ENCODE assay signal across 10 mouse cellular contexts in genomic region chr1:88300301-88301050, GRCm38 (mm10). TPM values are rescaled to one million over a fixed set of nuclear protein-coding genes. Genes with fewer than 3 reads are reported as not detected.
DNase-seq lines count a peak whose midpoint lies in the region; ATAC-seq lines count a peak whose summit lies in the region.
"Had no signal": no experiment of that assay in that cellular context is flagged by ENCODE, and none has a peak within 500 bp of the region (broad histone marks: within the 10 kb centered on the region; RNA-seq: fewer than 3 reads in every experiment).

No protein-coding gene starts in this region.

- ATAC-seq in heart, embryonic 12.5 days (ENCODE audit: insufficient number of reproducible peaks, low FRiP score): no peak
- ATAC-seq in hindbrain, embryonic 13.5 days (ENCODE audit: low FRiP score): peak; percentile 7
- ATAC-seq in midbrain, embryonic 12.5 days (ENCODE audit: low FRiP score, low read depth): peak; percentile 9; the same call in 1 of the 2 replicates

- peak; percentile 94 for DNase-seq in heart, adult 11 months
- DNase-seq in CD4-positive helper T cell, adult 2 months (ENCODE audit: low read depth, low spot score): peak; percentile 13
- no peak for DNase-seq in right cerebral cortex, postnatal 10 days (ENCODE audit: low spot score in 2 of 2)
- DNase-seq in kidney, postnatal 4 days: no peak
- DNase-seq in cerebellum, postnatal 14 days: no peak

- no peak overlapping the region for H3K4me2 ChIP-seq in heart, embryonic 12.5 days
- no peak overlapping the region for H3K4me2 ChIP-seq in hindbrain, embryonic 13.5 days
- no peak overlapping the region for H3K4me2 ChIP-seq in midbrain, embryonic 12.5 days (replicated peaks)

- H3K4me3 ChIP-seq in heart, embryonic 12.5 days: no peak overlapping the region
- H3K4me3 ChIP-seq in hindbrain, embryonic 13.5 days: no peak overlapping the region
- H3K4me3 ChIP-seq in midbrain, embryonic 12.5 days: no peak overlapping the region
- H3K4me3 ChIP-seq: left cerebral cortex, adult 2 months had no signal

- H3K27ac ChIP-seq in heart, embryonic 12.5 days (ENCODE audit: poor library complexity, severe bottlenecking): no peak overlapping the region
- no peak overlapping the region for H3K27ac ChIP-seq in hindbrain, embryonic 13.5 days
- H3K27ac ChIP-seq in midbrain, embryonic 12.5 days (replicated peaks): no peak overlapping the region
- H3K27ac ChIP-seq: left cerebral cortex, adult 2 months had no signal

- peaks cover 80% of the 10 kb centered on the region for H3K9me3 ChIP-seq in heart, embryonic 12.5 days (replicated peaks)
- H3K9me3 ChIP-seq in hindbrain, embryonic 13.5 days: peaks cover 87% of the 10 kb centered on the region
- H3K9me3 ChIP-seq in midbrain, embryonic 12.5 days: peaks cover 92% of the 10 kb centered on the region

- H3K27me3 ChIP-seq in heart, embryonic 12.5 days (replicated peaks): no peaks in the 10 kb centered on the region
- H3K27me3 ChIP-seq in hindbrain, embryonic 13.5 days: no peaks in the 10 kb centered on the region
- H3K27me3 ChIP-seq in midbrain, embryonic 12.5 days: no peaks in the 10 kb centered on the region

- 34% methylated on average over 5 of the region's 5 CpGs for WGBS in heart, embryonic 12.5 days
- 45% methylated on average over 5 of the region's 5 CpGs for WGBS in hindbrain, embryonic 13.5 days
- WGBS in midbrain, embryonic 12.5 days: 45% methylated on average over 5 of the region's 5 CpGs

- no peaks in the 10 kb centered on the region for H3K36me3 ChIP-seq in heart, embryonic 12.5 days
- H3K36me3 ChIP-seq in hindbrain, embryonic 13.5 days: no peaks in the 10 kb centered on the region
- H3K36me3 ChIP-seq in midbrain, embryonic 12.5 days: no peaks in the 10 kb centered on the region

- H3K9ac ChIP-seq in heart, embryonic 12.5 days: no peak overlapping the region
- no peak overlapping the region for H3K9ac ChIP-seq in hindbrain, embryonic 13.5 days
- H3K9ac ChIP-seq in midbrain, embryonic 12.5 days (replicated peaks): no peak overlapping the region

- no peaks in the 10 kb centered on the region for H3K4me1 ChIP-seq in heart, embryonic 12.5 days (replicated peaks)
- no peaks in the 10 kb centered on the region for H3K4me1 ChIP-seq in hindbrain, embryonic 13.5 days (replicated peaks)
- no peaks in the 10 kb centered on the region for H3K4me1 ChIP-seq in midbrain, embryonic 12.5 days

RNA-seq across cellular contexts. Expression of gene Trpm8, which starts 23.0 kb away (rescaled TPM):
- polyA plus RNA-seq in heart, embryonic 12.5 days (2016; fragmentation: Nextera tagmentation; extraction: Ambion mirVana): 0.05 TPM in 1 of 2 replicates, not detected in the other
- 0.04 TPM in 1 of 2 replicates, not detected in the other for polyA plus RNA-seq in hindbrain, embryonic 13.5 days (2015; fragmentation: Nextera tagmentation; extraction: Ambion mirVana)
- not detected in 2 replicates for polyA plus RNA-seq in midbrain, embryonic 12.5 days (2016; fragmentation: Nextera tagmentation; extraction: Ambion mirVana)
- polyA plus RNA-seq: gonadal fat pad, adult 2 months had no signal

RNA-seq across cellular contexts. Expression of gene Hjurp, which starts 23.0 kb away (rescaled TPM):
- polyA plus RNA-seq in heart, embryonic 12.5 days (2016; fragmentation: Nextera tagmentation; extraction: Ambion mirVana): 141 TPM in 2 replicates
- polyA plus RNA-seq in hindbrain, embryonic 13.5 days (2015; fragmentation: Nextera tagmentation; extraction: Ambion mirVana): 82.0 and 82.8 TPM in 2 replicates
- 189 and 190 TPM in 2 replicates for polyA plus RNA-seq in midbrain, embryonic 12.5 days (2016; fragmentation: Nextera tagmentation; extraction: Ambion mirVana)

Comparison
In these comparisons a context has a peak if more than half of its experiments do, and no peak if none do; other contexts are left out.
1. DNase-seq: peak in heart, adult 11 months (single experiment) and CD4-positive helper T cell, adult 2 months (single experiment); none in right cerebral cortex, postnatal 10 days (0 of 2), kidney, postnatal 4 days (0 of 2) and cerebellum, postnatal 14 days (0 of 2).